Mouse (Mus musculus) adrenal gland, adult 2 months (tissue): ENCODE data around the gene Pcdh19. TPM values are rescaled to one million over a fixed set of nuclear protein-coding genes. Genes with fewer than 3 reads are reported as not detected.

ENCODE experiments used
- DNase-seq: peaks from one replicate; pipeline ENCODE4 v3.0.0; 2021
- polyA plus RNA-seq: library from polyadenylated mRNA; depleted of rRNA; stranded (reverse); fragments of >200 nt; gene quantifications from 2 replicates; pipeline ENCODE4 v1.2.3, GENCODE M21; 2012; rRNA removed
- total RNA-seq, 2 experiments: library from RNA; stranded (reverse); gene quantifications; 2 replicates each; pipeline ENCODE4 v1.2.3; 2021

Gene Pcdh19
- total and polyA plus RNA-seq, 3 experiments, result 1.6 to 8.0 (median 6.1) TPM

DNA sequence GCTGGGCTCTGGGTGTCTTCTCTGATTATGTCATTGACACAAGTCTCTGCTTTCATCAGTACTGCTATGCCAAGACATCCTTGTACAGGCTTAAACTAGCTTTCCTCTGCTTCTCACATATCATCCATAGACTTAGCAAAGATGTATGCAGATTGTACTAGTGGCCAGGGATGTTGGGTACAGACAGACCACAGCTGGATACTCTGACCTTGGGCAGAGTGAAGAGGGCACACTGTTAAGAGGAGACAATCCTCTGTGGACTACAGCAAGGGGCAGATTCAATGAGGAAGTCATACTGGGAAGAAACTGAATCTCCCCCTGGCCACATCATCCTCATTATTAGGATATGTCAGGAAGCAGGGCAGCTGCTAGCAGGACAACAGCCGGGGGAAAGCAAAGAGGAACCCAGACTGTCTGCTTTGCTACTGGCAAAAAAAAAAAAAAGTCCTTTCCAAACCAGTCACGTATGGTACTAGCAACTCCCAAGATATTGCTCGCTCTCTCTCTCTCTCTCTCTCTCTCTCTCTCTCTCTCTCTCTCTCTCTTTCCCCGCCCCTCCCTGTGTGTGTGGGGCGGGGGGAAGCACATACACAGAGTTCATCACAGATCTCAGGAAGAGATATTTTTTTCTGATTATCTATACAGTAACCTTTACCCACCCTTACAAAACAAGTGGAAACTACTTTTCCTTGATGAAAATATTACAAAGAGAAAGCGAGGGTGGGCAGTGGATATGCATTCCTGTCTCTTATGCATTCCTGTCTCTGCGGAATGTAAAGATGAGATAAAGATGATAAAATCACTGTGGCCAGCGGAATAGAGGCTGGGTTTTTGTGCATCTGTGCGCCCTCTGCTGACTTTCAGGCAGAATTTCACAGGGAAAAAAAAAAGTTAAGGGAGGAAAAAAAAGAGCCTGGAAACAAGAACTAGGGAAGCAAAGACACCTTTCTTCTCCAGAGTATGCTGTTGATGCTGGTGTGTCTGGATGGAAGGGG lies 31.2 kb downstream of the Pcdh19 start:
- no peak for DNase-seq

DNA sequence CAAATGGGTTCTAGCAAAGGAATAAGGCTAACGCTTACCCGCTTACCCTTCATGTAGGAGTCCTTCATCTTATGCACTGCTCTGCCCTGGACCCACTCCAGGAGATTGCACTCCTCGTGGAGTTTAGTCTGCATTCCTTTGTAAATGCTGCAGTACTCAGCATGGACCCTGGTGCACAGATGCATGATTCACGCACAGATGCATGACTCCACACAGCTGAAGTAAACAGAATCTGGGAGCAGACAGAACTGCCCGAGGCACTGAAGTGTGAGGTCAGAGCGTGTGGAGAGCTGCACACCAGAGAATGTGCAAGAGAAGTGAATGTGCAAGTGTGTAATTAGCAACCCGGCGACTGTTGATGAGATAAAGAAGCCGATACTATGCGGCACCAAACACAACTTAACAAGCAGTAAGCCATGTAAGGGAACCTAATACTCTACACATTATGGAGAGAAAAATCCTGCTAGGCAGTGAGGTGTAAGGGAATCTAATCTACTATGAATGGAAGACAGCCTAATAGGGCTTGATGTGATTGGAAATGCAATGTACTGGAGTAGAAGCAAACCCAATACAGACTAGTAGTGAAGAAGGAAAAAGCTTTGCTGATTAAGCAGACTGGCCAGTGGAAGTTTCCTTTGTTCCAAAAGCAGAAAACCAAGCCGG lies 32.8 kb downstream of the Pcdh19 start:
- no peak for DNase-seq

DNA sequence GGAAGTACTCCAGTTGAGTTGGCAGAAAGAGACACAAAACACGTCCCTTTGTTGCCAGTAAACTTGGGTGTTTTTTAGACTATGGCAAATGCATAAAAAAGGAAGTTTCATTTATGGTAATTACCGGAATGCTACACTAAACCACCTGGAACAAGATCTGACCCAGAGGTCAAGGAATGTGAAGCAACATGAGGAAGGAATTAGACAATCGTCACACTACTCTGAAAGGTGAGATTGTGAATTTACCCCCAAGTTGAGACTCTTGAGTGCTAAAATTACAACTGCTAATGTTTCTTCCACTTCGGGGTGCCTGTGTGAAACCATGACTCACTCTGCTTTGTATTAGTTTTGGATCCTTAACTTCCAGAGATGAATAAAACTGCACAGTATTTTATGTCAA lies 33.6 kb downstream of the Pcdh19 start:
- DNase-seq, result no peak

DNA sequence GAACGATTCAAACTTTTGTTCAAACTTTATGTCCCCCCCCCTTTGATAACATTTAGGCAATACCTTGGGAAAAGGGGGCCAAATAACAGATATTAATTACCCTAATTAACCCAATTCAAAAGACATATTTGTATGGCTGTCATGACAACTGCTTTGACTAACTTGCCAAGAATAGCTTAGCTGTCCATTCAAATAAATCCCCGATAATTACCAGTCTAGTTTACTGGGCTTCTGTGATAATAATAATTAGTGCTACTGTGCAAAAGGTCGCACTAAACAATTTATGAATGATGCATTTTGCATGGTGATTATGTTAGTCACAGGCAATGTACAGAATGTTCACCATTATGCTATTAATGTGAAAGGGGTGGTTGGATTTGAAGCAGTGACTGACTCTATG lies 35.7 kb downstream of the Pcdh19 start:
- no peak for DNase-seq

DNA sequence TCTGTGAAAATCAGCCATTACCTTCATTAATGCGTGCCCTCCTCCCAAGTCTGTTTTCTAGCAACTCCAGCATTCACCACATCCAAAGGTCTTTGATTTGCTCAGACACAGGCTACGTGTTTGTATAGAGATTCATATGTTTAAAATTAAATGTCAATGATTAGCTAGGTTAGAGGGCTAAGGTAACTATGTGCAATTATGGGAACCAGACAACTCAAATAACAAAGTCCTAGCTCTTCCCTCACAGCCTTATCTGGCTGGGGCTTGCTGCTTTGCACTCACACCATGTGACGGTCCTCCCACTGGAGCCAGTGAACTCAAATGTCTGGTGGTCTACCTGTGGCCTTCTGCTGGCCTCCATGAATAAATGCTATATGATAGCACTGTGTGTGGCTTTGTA lies 38.4 kb downstream of the Pcdh19 start:
- no peak for DNase-seq

DNA sequence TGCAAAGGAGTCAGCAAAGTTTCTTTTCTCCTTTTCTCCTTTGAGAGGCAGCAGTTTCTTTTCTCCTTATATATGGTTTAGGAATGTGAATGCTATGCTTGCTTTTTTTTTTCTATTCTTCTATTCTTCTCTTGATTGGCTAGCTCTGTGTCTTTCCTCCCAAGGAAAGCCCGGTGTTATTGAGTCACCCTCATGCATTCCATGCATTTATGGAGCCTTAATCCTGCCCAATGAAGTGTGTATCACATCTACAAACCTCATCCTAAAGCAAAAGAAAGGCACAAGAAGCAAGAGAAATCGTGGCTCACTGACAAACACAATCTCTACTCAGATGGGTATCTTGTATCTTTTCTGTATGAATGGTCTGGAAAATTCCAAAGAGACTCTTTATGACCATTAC lies 41.0 kb downstream of the Pcdh19 start:
- DNase-seq, result no peak

DNA sequence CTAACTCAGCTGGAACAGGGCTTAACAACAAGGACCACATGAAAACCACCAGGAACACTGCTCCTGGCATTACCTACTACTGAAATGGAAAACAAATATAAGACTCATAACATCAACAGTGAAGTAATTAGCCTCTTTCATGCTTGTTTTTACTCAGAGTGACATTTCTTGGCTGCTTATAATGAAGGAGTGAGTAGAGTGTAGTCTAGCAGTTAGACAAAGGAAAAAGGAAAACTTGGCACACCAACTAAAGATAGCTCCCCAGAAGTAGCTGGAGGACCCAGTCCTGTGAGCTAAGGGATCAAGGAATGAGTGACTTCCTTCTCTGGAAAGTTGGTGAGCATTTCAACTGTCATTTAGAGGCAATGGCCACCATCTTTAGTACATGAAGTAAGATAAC lies 49.3 kb downstream of the Pcdh19 start:
- no peak for DNase-seq

DNA sequence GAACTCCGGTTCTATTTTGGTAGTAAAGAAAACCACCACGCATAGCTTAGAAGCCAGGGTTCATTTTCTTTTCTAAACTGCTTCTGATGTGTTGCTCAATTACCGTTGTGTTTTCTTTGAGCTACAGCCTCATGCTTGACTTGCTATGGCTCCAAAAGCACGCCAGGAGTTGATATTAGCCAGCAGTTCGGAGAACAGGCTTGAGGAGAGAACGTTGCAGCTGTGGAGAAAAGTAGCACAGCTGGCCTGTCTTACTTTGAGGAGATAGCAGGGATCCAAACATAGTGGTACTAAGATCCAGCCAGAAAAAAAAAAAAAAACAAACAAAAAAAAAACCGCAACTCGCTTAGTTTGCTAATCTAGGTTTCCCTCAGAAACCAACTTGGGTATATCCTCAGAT lies 59.2 kb downstream of the Pcdh19 start:
- DNase-seq, result no peak

DNA sequence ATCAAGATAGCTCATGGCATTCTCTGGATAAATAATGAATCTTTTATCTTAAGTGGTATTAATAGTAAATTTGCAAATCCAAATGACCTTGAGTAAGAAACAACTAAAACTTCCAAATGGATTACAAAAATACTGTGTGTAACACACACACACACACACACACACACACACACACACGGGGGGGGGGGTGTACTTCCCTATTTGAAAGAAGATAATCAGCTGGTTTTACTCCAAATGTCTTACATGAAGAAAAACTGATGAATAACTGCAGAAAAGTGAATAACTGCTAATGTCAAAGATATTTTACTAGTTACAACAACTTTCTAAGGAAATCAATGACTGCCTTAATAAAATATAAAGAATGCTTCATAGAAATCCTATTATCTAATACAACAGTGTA lies 70.6 kb downstream of the Pcdh19 start:
- no peak for DNase-seq

DNA sequence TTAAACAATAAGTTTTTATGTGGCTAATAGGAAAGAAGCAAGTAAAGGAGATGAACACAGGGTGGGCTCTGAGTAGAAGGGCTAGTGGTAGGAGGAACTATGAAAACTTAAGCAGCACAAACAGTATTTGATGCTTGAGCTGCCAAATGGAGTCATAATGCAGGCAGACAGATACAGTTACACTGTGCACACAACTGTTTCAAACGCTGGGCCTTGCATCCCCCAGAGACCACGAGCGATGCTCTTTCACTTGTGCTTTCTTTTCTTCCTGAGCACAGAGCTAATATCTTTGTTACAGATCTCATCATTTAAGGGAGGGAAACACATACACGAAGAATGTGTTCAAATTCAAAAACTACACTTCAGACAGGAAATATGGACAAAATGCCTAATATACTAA lies 83.0 kb downstream of the Pcdh19 start:
- DNase-seq, result no peak

DNA sequence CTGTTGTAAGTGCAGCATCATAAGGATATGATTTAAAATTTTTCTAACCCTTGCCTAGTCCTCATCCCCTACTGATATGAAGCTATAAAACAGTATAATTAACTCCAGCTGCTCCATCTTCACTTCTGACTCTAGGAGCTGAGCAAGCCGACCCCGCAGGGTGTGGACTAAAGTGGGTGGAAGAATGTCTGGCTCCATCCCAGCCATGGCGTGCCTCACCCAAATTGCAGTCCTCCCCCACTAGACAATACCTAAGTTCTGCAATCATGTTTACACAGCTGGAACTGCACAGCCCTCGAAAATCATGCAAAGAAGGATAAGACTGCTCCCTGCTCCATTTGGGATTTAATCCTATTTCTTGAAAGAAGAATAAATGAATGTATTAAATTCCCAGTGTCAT lies 84.5 kb downstream of the Pcdh19 start:
- DNase-seq, result peak; percentile 4

DNA sequence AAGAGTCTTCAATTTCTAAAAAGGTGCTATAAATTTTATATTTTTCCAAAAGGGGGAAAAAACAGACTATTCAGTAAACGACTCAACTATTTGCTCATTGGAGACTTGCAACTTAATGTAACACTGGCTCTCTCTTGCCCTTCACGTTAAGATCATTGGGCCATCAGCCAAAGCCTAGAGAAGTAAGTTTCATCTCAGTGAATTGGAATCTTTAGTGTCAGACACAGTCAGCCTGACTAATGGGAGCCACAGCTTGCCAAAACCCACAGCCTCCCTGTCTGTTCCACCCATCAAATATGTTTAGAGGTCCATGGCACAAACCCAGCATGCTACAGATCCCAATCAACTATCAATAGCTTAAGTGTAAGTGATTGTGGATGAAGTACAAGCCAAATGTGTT lies 86.7 kb downstream of the Pcdh19 start:
- DNase-seq, result no peak

DNA sequence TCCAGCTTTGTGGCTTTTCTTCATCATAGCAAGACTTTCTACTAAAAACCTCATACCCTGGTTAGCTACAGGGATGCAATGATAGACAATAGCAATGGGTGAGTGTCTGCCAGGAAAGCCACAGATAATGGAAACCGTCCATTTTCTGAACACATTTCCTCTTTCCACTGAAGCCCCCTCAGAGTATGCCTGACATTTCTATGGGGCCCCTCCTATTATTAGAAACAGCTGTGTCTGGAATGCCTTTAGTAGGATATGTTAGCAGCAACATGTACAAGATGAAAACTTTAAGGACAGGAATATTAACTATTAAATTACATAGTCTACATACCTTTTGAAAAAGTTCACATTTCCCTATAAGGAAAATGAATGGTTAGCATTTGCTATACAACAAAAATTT lies 87.1 kb downstream of the Pcdh19 start:
- DNase-seq, result no peak

DNA sequence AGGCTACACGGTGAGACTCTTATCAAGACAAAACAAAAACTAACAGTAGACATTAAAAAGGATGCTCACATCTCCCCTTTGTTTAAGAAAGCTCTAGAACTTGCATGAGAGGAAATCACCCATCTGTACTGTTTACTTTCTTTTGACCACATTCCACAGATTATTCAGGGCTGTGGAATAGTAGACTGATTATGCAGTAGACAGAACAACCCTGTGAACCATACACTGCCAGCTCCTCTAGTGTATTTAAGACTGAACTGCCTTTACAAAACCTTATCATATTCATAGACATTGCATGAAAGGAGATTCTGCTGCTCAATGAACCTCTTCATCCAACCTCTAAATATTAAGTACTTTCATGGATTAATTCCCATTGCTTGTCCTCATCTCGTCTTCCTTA lies 87.6 kb downstream of the Pcdh19 start:
- no peak for DNase-seq

DNA sequence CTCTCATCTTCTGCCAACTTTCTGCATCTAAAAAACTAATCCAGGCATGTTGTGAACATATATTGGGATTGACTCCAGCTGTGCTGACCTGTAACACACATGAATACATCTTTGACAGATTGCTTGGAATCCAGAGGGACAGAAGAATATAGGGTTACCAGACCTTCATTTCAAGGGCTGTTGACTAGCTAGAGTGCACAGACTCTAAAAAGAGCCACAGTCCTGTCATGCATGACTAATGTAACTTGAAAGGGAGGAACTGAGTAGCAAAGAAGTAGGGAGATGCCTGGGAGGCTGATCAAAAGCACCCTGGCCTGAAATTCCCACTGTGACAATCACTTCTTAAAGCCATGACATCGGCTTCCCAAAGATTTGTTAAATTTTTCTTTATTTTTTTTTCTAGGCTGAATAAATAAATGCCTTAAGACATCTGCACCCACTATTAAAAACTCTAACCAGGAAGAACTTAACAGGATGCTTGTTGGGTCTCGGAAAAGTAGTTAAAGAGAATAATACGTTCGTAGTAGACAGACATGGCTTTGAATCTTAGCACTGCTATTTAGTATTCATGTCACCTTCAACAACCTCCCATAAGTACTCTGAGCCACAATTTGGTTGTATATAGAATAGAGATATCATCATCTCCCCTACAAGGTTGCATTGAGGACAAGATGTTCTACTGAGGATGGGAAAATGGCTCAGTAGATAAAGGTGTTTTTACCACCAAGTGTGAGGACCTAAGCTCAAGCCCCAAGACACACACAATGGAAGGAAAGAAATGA lies 113.0 kb downstream of the Pcdh19 start:
- no peak for DNase-seq

DNA sequence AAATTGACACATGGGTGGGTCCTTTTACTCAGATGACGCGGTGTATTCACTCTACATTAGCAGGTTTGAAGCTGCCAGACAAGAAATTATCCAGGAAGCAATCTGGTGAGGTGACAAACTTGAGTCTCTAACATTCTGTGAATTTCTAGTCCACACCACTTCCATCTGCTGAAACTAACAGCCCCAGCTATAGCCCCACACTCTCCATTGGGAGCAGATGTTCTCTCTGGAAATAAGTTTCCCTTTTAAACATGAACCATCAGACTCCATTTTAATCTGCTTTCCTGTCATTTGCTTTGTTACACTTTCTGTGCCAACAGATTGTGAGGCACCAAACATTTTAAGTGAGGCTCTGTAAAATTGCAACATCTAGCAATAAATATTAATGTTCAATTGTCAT lies 123.4 kb downstream of the Pcdh19 start:
- no peak for DNase-seq

Other genes with a start within 250 kb of the Pcdh19 start
- gene Tnmd, start 162.0 kb upstream of the Pcdh19 start, total RNA-seq, result under 1 TPM in 1 of 2 experiments, not detected in 1; 0.48 TPM
- gene Tnmd, start 162.0 kb upstream of the Pcdh19 start, polyA plus RNA-seq, result not detected in 2 replicates
- 10 to 100 TPM; 27.7 to 33.6 TPM for gene Tspan6, start 209.4 kb upstream of the Pcdh19 start, total RNA-seq
- 2.4 and 3.3 TPM in 2 replicates for gene Tspan6, start 209.4 kb upstream of the Pcdh19 start, polyA plus RNA-seq
- gene Srpx2, start 219.4 kb upstream of the Pcdh19 start, total RNA-seq, result 1 to 10 TPM; 3.7 to 3.8 TPM
- gene Srpx2, start 219.4 kb upstream of the Pcdh19 start, polyA plus RNA-seq, result 2.2 and 2.8 TPM in 2 replicates